Mouse (Mus musculus) cerebellum, adult 18-20 months (tissue): ENCODE results near the gene Cnnm3.

Experiments used
- DNase-seq, 2 experiments: peaks; one replicate each; pipeline ENCODE4 v3.0.0; 2021

Cnnm3 gene

GRCm38 (mm10) chr1:36558031-36558993, 46.6 kb downstream of the Cnnm3 start, which contains the start of gene Sema4c:
Gene Sema4c (minus strand): TSS chr1:36558349.
- DNase-seq, result peak; percentile 71 to 78

GRCm38 (mm10) chr1:36559256-36559655, 47.6 kb downstream of the Cnnm3 start:
- no peak for DNase-seq

DNA sequence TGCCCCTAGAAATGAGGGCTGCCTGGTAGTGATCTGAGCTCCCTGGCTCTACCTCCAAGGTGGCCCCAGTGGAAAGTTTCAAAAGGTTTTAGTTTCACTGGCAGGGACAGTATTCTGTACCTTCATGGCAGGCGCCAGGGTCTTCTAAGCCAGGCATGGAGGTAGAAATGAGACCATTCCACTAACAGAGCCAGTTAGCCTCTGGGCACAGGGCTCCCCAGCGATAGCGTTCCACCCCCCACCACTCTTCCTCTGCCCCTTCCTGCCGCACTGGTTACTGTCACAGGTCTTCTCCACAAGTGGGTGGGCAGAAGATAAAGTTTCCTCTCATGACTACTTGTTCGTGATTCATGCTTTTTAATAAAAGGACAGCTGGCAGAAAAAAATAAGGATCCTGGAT, 48.2 kb downstream of the Cnnm3 start:
- DNase-seq, result no peak

GRCm38 (mm10) chr1:36560903-36561302, 49.2 kb downstream of the Cnnm3 start:
- no peak for DNase-seq

DNA sequence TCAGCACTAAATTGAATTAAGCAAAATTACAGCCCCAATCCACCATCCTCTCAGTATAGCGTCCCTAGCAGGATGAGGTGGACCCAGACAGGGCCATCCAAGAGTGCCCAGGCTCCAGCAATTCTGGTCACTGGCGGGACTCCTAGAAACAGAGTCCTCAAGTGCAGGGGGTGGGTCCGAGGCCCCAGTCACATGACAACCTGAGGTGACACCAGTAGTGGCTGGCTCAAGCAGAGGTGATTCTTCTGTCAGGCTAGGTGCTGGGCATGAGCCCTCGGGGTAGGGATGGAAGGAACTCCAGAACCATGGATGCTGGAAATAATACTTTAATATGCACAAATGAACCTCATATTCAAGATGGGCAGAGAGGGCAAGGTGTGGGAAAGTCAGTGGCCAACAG, 50.7 kb downstream of the Cnnm3 start:
- DNase-seq, result no peak

DNA sequence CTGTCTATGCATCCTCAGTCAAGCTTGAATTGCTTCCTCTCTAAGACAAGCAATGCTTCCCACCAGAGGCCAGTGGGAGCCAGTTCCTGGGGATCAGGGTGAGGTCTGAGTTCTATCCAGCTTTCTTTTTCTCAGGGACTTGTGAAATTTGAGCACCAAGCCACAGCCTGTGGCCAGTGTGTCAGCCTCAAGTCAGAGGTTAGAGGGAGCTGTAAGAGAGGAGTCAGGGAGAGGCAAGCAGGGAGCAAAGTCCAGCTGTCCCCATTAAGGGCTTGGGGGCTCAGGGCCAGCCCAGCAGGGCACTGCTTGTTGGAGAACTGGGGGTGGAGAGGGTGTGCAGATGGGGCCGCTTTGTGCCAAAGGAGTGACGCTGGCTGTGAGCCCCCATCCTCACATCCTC, 51.5 kb downstream of the Cnnm3 start:
- no peak for DNase-seq

- DNase-seq, result no peak
Measured at GRCm38 (mm10) chr1:36563632-36564031, 52.0 kb downstream of the Cnnm3 start.

- DNase-seq, result no peak
Measured at GRCm38 (mm10) chr1:36564101-36564500, 52.4 kb downstream of the Cnnm3 start.

- DNase-seq, result no peak
Measured at GRCm38 (mm10) chr1:36566425-36566824, 54.8 kb downstream of the Cnnm3 start.

GRCm38 (mm10) chr1:36567818-36568603, 56.3 kb downstream of the Cnnm3 start:
- DNase-seq, result no peak

DNA sequence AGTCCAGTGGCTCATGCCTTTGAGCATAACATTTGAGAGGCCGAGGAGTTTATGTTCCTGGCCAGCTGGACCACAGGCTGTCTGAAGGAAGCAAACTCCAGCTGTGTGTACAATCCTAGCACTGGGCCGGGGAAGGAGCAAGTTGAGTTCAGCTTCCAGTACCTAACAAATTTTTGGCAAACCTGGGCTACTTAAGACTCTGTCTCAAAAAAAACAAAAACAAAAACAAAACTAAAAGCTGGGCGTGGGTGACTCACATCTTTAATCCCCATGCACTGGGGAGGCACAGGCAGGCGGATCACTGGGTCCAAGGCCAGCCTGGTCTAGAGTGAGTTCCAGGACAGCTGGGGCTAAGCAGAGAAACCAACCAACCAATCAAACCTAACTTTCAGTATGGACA, 57.1 kb downstream of the Cnnm3 start:
- no peak for DNase-seq

GRCm38 (mm10) chr1:36569694-36570276, 58.1 kb downstream of the Cnnm3 start:
- DNase-seq, result no peak

DNA sequence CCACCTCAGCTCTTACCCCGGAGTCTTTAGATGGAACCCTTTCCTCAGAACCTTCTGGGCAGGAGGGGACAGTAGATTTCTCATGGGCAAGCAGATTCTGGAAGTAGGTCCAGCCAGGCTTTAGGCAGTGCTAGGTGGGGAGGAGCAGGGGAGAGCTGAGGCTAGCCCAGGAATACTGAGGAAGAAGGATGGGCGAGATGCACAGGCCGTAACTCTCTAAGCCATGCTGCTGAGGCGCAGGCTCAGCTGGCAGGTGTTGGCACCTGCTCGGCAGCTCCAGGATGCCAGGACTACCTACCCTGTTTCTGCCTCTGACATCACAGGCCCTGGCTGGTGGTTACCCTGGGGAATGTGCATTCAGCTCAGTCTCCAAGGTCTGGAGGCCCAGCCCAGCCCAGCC, 58.7 kb downstream of the Cnnm3 start:
- no peak for DNase-seq

DNA sequence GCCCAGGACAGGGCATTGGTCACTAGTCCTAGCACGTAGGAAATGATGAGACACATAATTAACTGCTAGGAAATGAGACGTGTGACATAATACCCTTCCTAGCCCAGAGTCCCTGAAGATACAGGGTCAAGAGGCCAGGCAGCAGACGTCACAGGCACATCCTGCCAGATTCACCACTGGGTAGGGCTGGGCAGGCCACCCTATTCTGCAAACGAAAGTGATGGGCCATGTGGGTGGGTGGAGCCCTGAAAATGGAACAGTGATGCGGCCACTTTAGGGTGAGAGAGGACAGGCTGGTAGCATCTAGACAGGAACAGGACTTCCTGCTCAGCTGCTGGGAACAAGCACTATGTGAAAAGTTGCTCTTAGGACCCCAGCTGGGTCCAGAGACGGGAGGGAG, 60.0 kb downstream of the Cnnm3 start:
- DNase-seq, result no peak

DNA sequence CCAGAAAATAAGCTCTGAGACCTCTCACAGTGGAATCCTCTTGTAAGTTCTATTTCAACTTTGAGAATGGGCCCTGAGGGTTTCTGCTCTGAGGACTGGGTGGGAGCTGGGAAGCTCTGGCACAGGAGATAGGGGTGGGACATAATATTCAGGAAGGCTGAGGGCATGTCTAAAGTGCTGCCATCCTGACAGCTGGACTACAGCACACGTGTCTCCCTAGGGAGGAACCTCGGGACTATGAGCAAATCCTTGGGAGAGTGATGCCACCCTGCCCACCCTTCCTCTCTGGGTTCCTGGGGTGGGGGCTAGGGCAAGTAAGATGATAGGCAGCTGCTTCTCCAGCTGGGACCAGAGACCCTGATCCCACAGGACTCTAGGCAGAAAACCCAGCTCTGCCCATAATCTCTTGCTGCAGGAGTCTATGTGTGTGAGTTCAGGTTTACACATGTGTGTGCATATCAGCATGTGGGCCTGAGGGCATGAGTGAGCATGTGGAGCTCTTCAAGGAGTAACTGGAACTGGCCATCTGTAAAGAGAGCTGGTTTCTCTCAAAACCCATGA, 60.6 kb downstream of the Cnnm3 start:
- no peak for DNase-seq

DNA sequence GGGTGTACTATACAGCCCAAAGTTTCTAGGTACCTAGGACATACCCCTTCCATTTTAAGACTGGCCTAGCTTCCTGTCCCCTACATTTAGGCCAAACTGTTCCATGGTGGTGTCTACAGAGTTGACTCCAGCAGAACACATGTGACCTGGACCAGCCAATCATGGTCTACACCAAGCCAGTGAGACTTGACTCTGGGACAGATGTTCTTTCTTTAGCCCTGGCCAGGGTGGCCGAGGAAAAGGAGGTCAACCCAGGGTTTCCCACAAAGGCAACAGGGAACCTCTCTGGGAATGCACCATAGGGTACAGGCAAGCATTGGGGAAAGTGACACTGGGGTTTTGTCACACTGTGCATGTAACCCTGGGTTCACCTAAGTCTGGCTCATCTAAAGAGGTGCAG, 61.0 kb downstream of the Cnnm3 start:
- DNase-seq, result no peak

GRCm38 (mm10) chr1:36573524-36573923, 61.9 kb downstream of the Cnnm3 start:
- no peak for DNase-seq

DNA sequence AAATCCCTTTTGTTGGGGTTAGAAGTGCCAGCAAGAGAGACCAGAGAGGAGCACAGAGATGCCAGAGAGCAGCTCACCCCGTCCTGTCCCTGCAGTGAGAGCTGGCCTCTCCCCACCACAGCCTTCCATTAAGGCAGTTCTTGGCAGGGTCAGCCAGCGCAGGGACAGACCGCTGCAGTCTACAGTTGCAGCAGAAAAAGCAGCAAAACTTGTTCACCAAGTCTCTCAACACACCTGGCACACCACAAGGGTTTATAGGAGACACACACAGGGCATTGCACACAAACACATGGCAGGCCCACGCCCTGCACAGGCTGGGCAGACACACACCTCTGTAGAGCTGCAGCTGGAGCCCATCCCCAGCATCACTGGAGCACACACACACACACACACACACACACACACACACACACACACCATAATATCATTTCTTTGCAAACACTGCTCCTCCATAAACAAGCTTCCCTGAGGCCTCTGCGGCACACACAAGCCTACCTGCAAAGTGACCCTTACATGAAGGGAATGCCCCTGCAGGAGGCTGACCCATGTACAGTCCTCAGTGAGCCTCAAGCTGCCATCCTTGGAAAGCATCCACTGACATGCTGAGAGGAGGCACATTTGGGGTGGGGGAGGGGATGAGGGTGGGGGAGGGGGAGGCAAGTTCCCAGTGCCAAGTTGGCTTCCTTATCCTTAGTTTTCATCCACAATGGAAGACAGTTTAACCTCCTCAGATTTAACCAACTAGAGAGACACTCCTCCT, 62.7 kb downstream of the Cnnm3 start:
- DNase-seq, result no peak

GRCm38 (mm10) chr1:36575347-36575746, 63.7 kb downstream of the Cnnm3 start:
- DNase-seq, result no peak

GRCm38 (mm10) chr1:36576991-36577675, 65.5 kb downstream of the Cnnm3 start:
- DNase-seq, result no peak
